Mouse (Mus musculus) thymus, adult 2 months (tissue): ENCODE measurements around the gene Spats1. TPM values are rescaled to one million over a fixed set of nuclear protein-coding genes. Genes with fewer than 3 reads are reported as not detected.

Experiments
- DNase-seq: peaks from one replicate; pipeline ENCODE4 v3.0.0; 2021
- H3K27ac ChIP-seq: fragments of 200-500 bp; 2 replicates; pipeline ENCODE4 v1.5.1; 2012; ENCODE audit warnings: low read length, control low read depth; ENCODE audit not compliant: control insufficient read depth, insufficient read depth
- H3K27me3 ChIP-seq: fragments of 200-500 bp; 2 replicates; pipeline ENCODE4 v1.6.1; 2012; ENCODE audit warnings: mild to moderate bottlenecking, low read length, moderate library complexity, mixed read lengths; ENCODE audit not compliant: control insufficient read depth, insufficient read depth
- H3K36me3 ChIP-seq: fragments of 200-500 bp; 2 replicates; pipeline ENCODE4 v1.6.1; 2012; ENCODE audit warnings: mild to moderate bottlenecking, low read length, moderate library complexity; ENCODE audit not compliant: control insufficient read depth, insufficient read depth
- H3K4me1 ChIP-seq: fragments of 200-500 bp; replicated peaks from 2 replicates; pipeline ENCODE4 v1.6.1; 2012; ENCODE audit warnings: low read length; ENCODE audit not compliant: control insufficient read depth, insufficient read depth
- H3K4me3 ChIP-seq: fragments of 200-500 bp; 2 replicates; pipeline ENCODE4 v1.5.1; 2012; ENCODE audit warnings: mild to moderate bottlenecking, low read length, control low read depth, moderate library complexity; ENCODE audit not compliant: control insufficient read depth, insufficient read depth
- CTCF ChIP-seq: fragments of 200-500 bp; IDR thresholded peaks from 2 replicates; pipeline ENCODE4 v1.5.1; 2012; ENCODE audit warnings: mild to moderate bottlenecking, control low read depth, low read length, moderate library complexity, borderline replicate concordance; ENCODE audit not compliant: control insufficient read depth, poor library complexity, insufficient read depth; ENCODE audit errors: extremely low read depth
- POLR2A ChIP-seq: fragments of 200-500 bp; IDR thresholded peaks from 2 replicates; pipeline ENCODE4 v1.6.1; 2012; ENCODE audit warnings: mild to moderate bottlenecking, low read length, control low read depth, moderate library complexity; ENCODE audit not compliant: control insufficient read depth, poor library complexity, insufficient read depth; ENCODE audit errors: extremely low read depth
- WGBS: fragments of 180-500 bp; shearing (Covaris S2); methylation state at CpG from one replicate; pipeline ENCODE4 v1.1.7; 2018; 5-methylcytosine and 5-hydroxymethylcytosine counted together
- polyA plus RNA-seq: library from polyadenylated mRNA; depleted of rRNA; stranded (reverse); fragments of >200 nt; gene quantifications from 2 replicates; pipeline ENCODE4 v1.2.3, GENCODE M21; 2012

Spats1 gene
- polyA plus RNA-seq, 1 experiment = 0.30 TPM

GRCm38 (mm10) chr17:45517135-45517534 lies 41.9 kb upstream of the Spats1 start:
- WGBS = 96% methylated on average over 21 of the region's 21 CpGs
- Histone ChIP-seq H3K27me3 (no peaks in the 10 kb centered on the region), H3K4me1 (no peaks in the 10 kb centered on the region), H3K36me3 (peaks cover 29% of the 10 kb centered on the region), H3K4me3 (no peak overlapping the region), H3K27ac (no peak overlapping the region)
- DNase-seq = no peak
- TF ChIP-seq POLR2A (no peak), CTCF (no peak)

- H3K27ac ChIP-seq = no peak overlapping the region
- no peak overlapping the region for H3K4me3 ChIP-seq
- H3K27me3 ChIP-seq = no peaks in the 10 kb centered on the region
- TF ChIP-seq CTCF (no peak), POLR2A (no peak)
- DNase-seq = peak; percentile 79
- H3K4me1 ChIP-seq = no peaks in the 10 kb centered on the region
- peaks cover 29% of the 10 kb centered on the region for H3K36me3 ChIP-seq
- WGBS = 64% methylated on average over 8 of the region's 8 CpGs
Observed at GRCm38 (mm10) chr17:45516488-45516887, 41.3 kb upstream of the Spats1 start.

GRCm38 (mm10) chr17:45515806-45516205 lies 40.6 kb upstream of the Spats1 start:
- peaks cover 31% of the 10 kb centered on the region for H3K36me3 ChIP-seq
- DNase-seq = no peak
- WGBS = 91% methylated on average over 10 of the region's 10 CpGs

GRCm38 (mm10) chr17:45515204-45515726 lies 40.0 kb upstream of the Spats1 start:
- DNase-seq = no peak
- Histone ChIP-seq H3K4me1 (no peaks in the 10 kb centered on the region), H3K36me3 (peaks cover 31% of the 10 kb centered on the region), H3K4me3 (no peak overlapping the region), H3K27me3 (no peaks in the 10 kb centered on the region), H3K27ac (no peak overlapping the region)
- TF ChIP-seq POLR2A = no peak
- no peak for TF ChIP-seq CTCF
- 98% methylated on average over 15 of the region's 15 CpGs for WGBS

More at GRCm38 (mm10) chr17:45515806-45516205, 40.6 kb upstream of the Spats1 start:
- H3K27me3 ChIP-seq = no peaks in the 10 kb centered on the region
- TF ChIP-seq CTCF = no peak
- TF ChIP-seq POLR2A = no peak
- H3K4me1 ChIP-seq = no peaks in the 10 kb centered on the region
- H3K4me3 ChIP-seq = no peak overlapping the region
- H3K27ac ChIP-seq = no peak overlapping the region

GRCm38 (mm10) chr17:45511757-45512156 lies 36.5 kb upstream of the Spats1 start:
- H3K27ac ChIP-seq = no peak overlapping the region
- H3K36me3 ChIP-seq = peaks cover 22% of the 10 kb centered on the region; the same call in 1 of the 2 replicates
- no peak overlapping the region for H3K4me3 ChIP-seq
- peaks cover 2% of the 10 kb centered on the region for H3K4me1 ChIP-seq
- H3K27me3 ChIP-seq = no peaks in the 10 kb centered on the region
- DNase-seq = no peak
- TF ChIP-seq CTCF (no peak), POLR2A (no peak)
- 96% methylated on average over 4 of the region's 4 CpGs for WGBS

- DNase-seq = no peak
- H3K27me3 ChIP-seq = no peaks in the 10 kb centered on the region
- TF ChIP-seq POLR2A = no peak
- TF ChIP-seq CTCF = no peak
- no peak overlapping the region for H3K4me3 ChIP-seq
- no peak overlapping the region for H3K27ac ChIP-seq
- peaks cover 8% of the 10 kb centered on the region for H3K4me1 ChIP-seq
- H3K36me3 ChIP-seq = peaks cover 18% of the 10 kb centered on the region; the same call in 1 of the 2 replicates
- WGBS = 94% methylated on average over 4 of the region's 4 CpGs
Observed at GRCm38 (mm10) chr17:45510871-45511270, 35.7 kb upstream of the Spats1 start.

- under 1% methylated on average over 42 of the region's 42 CpGs for WGBS
- Histone ChIP-seq H3K27ac (no peak within 1 kb of the TSS; the same call in 1 of the 2 replicates), H3K4me1 (peaks cover 41% of the 10 kb centered on the region), H3K36me3 (peaks cover 17% of the 10 kb centered on the region; the same call in 1 of the 2 replicates), H3K27me3 (no peaks in the 10 kb centered on the region), H3K4me3 (peak within 1 kb of the TSS; percentile 85)
- peak; percentile 76 for TF ChIP-seq POLR2A
- TF ChIP-seq CTCF = peak; percentile 86
- peak; percentile 98 for DNase-seq
Observed at GRCm38 (mm10) chr17:45506700-45507189, 31.5 kb upstream of the Spats1 start, which contains the start of gene Aars2. TSS of gene Aars2 (plus strand) at chr17:45506841.
